ENCODE assay signal across 10 mouse cellular contexts in the genomic region with DNA sequence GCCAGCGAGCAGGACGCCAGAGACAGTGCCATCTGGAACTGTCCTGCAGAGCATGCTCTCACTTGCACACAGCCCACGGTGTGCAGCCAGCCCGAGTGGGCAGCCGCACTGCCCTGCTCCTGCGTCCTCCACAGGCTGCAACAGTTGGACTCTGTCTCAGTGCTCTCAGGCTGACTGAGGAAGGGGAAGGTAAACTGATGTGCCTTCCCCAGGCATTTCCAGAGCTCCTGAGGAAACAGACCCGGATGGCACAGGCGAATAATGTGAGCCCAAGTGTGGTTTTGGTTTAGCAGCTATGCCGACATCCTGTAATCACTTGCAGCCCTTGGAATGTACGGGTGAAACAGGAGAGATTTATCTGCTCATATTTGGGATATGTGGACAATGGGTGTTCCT. TPM values are rescaled to one million over a fixed set of nuclear protein-coding genes. Genes with fewer than 3 reads are reported as not detected.
DNase-seq lines count a peak whose midpoint lies in the region; ATAC-seq and TF ChIP-seq lines count a peak whose summit lies in the region.
"Had no signal": no experiment of that assay in that cellular context is flagged by ENCODE, and none has a peak within 500 bp of the region (broad histone marks: within the 10 kb centered on the region; RNA-seq: fewer than 3 reads in every experiment).

No protein-coding gene starts in this region.

- H3K27ac ChIP-seq in heart, embryonic 10.5 days = peak overlapping the region; percentile 52; the same call in 1 of the 2 replicates
- peak overlapping the region; percentile 81 for H3K27ac ChIP-seq in embryonic facial prominence, embryonic 10.5 days (replicated peaks)
- peak overlapping the region; percentile 74 for H3K27ac ChIP-seq in hindbrain, postnatal 0 days
- peak overlapping the region; percentile 49 for H3K27ac ChIP-seq in neural tube, embryonic 11.5 days (ENCODE audit: low read depth, low read length)
- no peak overlapping the region for H3K27ac ChIP-seq in stomach, postnatal 0 days (replicated peaks)
- H3K27ac ChIP-seq: liver, embryonic 13.5 days had no signal

- peaks cover 25% of the 10 kb centered on the region for H3K4me1 ChIP-seq in heart, embryonic 10.5 days
- H3K4me1 ChIP-seq in embryonic facial prominence, embryonic 10.5 days = peaks cover 96% of the 10 kb centered on the region
- H3K4me1 ChIP-seq in hindbrain, postnatal 0 days (ENCODE audit: insufficient read depth, low read length) = peaks cover 8% of the 10 kb centered on the region; the same call in 1 of the 2 replicates
- H3K4me1 ChIP-seq in neural tube, embryonic 11.5 days (ENCODE audit: control insufficient read depth, insufficient read depth, low read length) = peaks cover 42% of the 10 kb centered on the region
- H3K4me1 ChIP-seq in stomach, postnatal 0 days (replicated peaks; ENCODE audit: control insufficient read depth, insufficient read depth) = no peaks in the 10 kb centered on the region
- H3K4me1 ChIP-seq: liver, embryonic 13.5 days had no signal

- WGBS in heart, embryonic 10.5 days = 51% methylated on average over 10 of the region's 10 CpGs
- WGBS in embryonic facial prominence, embryonic 10.5 days = 25% methylated on average over 10 of the region's 10 CpGs
- WGBS in hindbrain, postnatal 0 days = 16% methylated on average over 10 of the region's 10 CpGs
- WGBS in neural tube, embryonic 11.5 days = 27% methylated on average over 10 of the region's 10 CpGs
- WGBS in stomach, postnatal 0 days = 31% methylated on average over 10 of the region's 10 CpGs

- H3K36me3 ChIP-seq in heart, embryonic 10.5 days = no peaks in the 10 kb centered on the region
- H3K36me3 ChIP-seq in embryonic facial prominence, embryonic 10.5 days (replicated peaks) = peaks cover 21% of the 10 kb centered on the region
- no peaks in the 10 kb centered on the region for H3K36me3 ChIP-seq in hindbrain, postnatal 0 days (ENCODE audit: insufficient read depth, low read length)
- no peaks in the 10 kb centered on the region for H3K36me3 ChIP-seq in neural tube, embryonic 11.5 days (ENCODE audit: control insufficient read depth, insufficient read depth, low read length)
- no peaks in the 10 kb centered on the region for H3K36me3 ChIP-seq in stomach, postnatal 0 days (ENCODE audit: control insufficient read depth, insufficient read depth, low read length)
- H3K36me3 ChIP-seq: liver, embryonic 13.5 days had no signal

- H3K4me2 ChIP-seq in hindbrain, postnatal 0 days (ENCODE audit: low read depth, low read length) = peak overlapping the region; percentile 51
- peak overlapping the region; percentile 34 for H3K4me2 ChIP-seq in neural tube, embryonic 11.5 days (ENCODE audit: low read depth)
- H3K4me2 ChIP-seq in stomach, postnatal 0 days (replicated peaks; ENCODE audit: low read depth) = no peak overlapping the region
- H3K4me2 ChIP-seq: liver, embryonic 13.5 days had no signal

- TF ChIP-seq CTCF in hindbrain, postnatal 0 days (IDR thresholded peaks at IDR 0.05; ENCODE audit: low read depth) = no peak
- no peak for TF ChIP-seq CTCF in stomach, postnatal 0 days (IDR thresholded peaks at IDR 0.05; ENCODE audit: low read depth)

- H3K9ac ChIP-seq in hindbrain, postnatal 0 days (replicated peaks; ENCODE audit: low read length) = peak overlapping the region; percentile 43
- H3K9ac ChIP-seq in neural tube, embryonic 11.5 days (ENCODE audit: low read length) = peak overlapping the region; percentile 35; the same call in 1 of the 2 replicates
- no peak overlapping the region for H3K9ac ChIP-seq in stomach, postnatal 0 days (ENCODE audit: low read length)
- H3K9ac ChIP-seq: liver, embryonic 13.5 days had no signal

- ATAC-seq in hindbrain, postnatal 0 days = peak; percentile 72
- no peak; the same call in 1 of the 2 replicates for ATAC-seq in neural tube, embryonic 11.5 days (ENCODE audit: insufficient read depth, low FRiP score, low TSS enrichment)
- ATAC-seq in stomach, postnatal 0 days (ENCODE audit: low FRiP score, low TSS enrichment) = no peak

- H3K9me3 ChIP-seq in heart, embryonic 10.5 days = no peaks in the 10 kb centered on the region
- no peaks in the 10 kb centered on the region for H3K9me3 ChIP-seq in embryonic facial prominence, embryonic 10.5 days
- no peaks in the 10 kb centered on the region for H3K9me3 ChIP-seq in hindbrain, postnatal 0 days (ENCODE audit: low read length)
- H3K9me3 ChIP-seq in neural tube, embryonic 11.5 days (ENCODE audit: control insufficient read depth, low read length) = no peaks in the 10 kb centered on the region
- no peaks in the 10 kb centered on the region for H3K9me3 ChIP-seq in stomach, postnatal 0 days (ENCODE audit: control insufficient read depth, low read length)
- H3K9me3 ChIP-seq: liver, embryonic 13.5 days had no signal

- peaks cover 69% of the 10 kb centered on the region for H3K27me3 ChIP-seq in heart, embryonic 10.5 days (ENCODE audit: insufficient read depth, poor library complexity, severe bottlenecking)
- peaks cover 70% of the 10 kb centered on the region for H3K27me3 ChIP-seq in embryonic facial prominence, embryonic 10.5 days (replicated peaks; ENCODE audit: low read depth, poor library complexity, severe bottlenecking)
- no peaks in the 10 kb centered on the region for H3K27me3 ChIP-seq in hindbrain, postnatal 0 days (ENCODE audit: insufficient read depth, low read length)
- H3K27me3 ChIP-seq in neural tube, embryonic 11.5 days (ENCODE audit: control insufficient read depth, insufficient read depth, low read length) = peaks cover 7% of the 10 kb centered on the region
- H3K27me3 ChIP-seq in stomach, postnatal 0 days (ENCODE audit: control insufficient read depth, insufficient read depth, low read length) = peaks cover 11% of the 10 kb centered on the region; the same call in 1 of the 2 replicates

- no peak for DNase-seq in heart, embryonic 10.5 days (ENCODE audit: low spot score)
- no peak for DNase-seq in heart, adult 9 months (ENCODE audit: low spot score in 2 of 2)
- peak; percentile 79 for DNase-seq in embryonic facial prominence, embryonic 10.5 days (ENCODE audit: low spot score)
- DNase-seq in hindbrain, postnatal 0 days (ENCODE audit: low spot score) = no peak
- DNase-seq in neural tube, embryonic 11.5 days (ENCODE audit: low spot score) = peak; percentile 42
- DNase-seq in adrenal gland, postnatal 4 days (ENCODE audit: low spot score in 2 of 2) = no peak
- DNase-seq in stomach, postnatal 0 days (ENCODE audit: low spot score) = no peak
- no peak for DNase-seq in adrenal gland, postnatal 36 days
- DNase-seq: kidney, adult 9 months; liver, embryonic 13.5 days had no signal

- no peak for TF ChIP-seq EP300 in stomach, postnatal 0 days (optimal IDR thresholded peaks at IDR 0.05)

- H3K4me3 ChIP-seq in heart, embryonic 10.5 days = no peak overlapping the region
- H3K4me3 ChIP-seq in embryonic facial prominence, embryonic 10.5 days = peak overlapping the region; percentile 43
- peak overlapping the region; percentile 23 for H3K4me3 ChIP-seq in hindbrain, postnatal 0 days (ENCODE audit: low read length)
- H3K4me3 ChIP-seq in neural tube, embryonic 11.5 days (ENCODE audit: low read depth, low read length) = no peak overlapping the region
- no peak overlapping the region for H3K4me3 ChIP-seq in stomach, postnatal 0 days (ENCODE audit: low read depth, low read length)
- H3K4me3 ChIP-seq: liver, embryonic 13.5 days had no signal

RNA-seq across cellular contexts. Expression of a gene that starts 10.5 kb away (rescaled TPM):
- polyA plus RNA-seq in heart, embryonic 10.5 days (2016; fragmentation: Nextera tagmentation; extraction: Ambion mirVana) = 1.3 and 3.5 TPM in 2 replicates
- polyA plus RNA-seq in embryonic facial prominence, embryonic 10.5 days (2016; fragmentation: Nextera tagmentation; extraction: Ambion mirVana) = 8.4 and 9.4 TPM in 2 replicates
- 123 and 142 TPM in 2 replicates for total RNA-seq in hindbrain, postnatal 0 days (2014; rRNA removed)
- 11.5 and 13.0 TPM in 2 replicates for polyA plus RNA-seq in hindbrain, postnatal 0 days (2015; fragmentation: Nextera tagmentation; extraction: Ambion mirVana)
- polyA plus RNA-seq in neural tube, embryonic 11.5 days (2014; fragmentation: Nextera tagmentation; extraction: Ambion mirVana) = 12.9 and 13.0 TPM in 2 replicates
- total RNA-seq in adrenal gland, postnatal 4 days (2021) = 1 to 10 TPM; 8.7 to 9.7 TPM
- 0.58 and 0.65 TPM in 2 replicates for polyA plus RNA-seq in stomach, postnatal 0 days (2015; fragmentation: Nextera tagmentation; extraction: Ambion mirVana)
- 1 to 10 TPM; 4.2 to 4.8 TPM for total RNA-seq in adrenal gland, postnatal 36 days (2021)

Comparison
In these comparisons a context has a peak if more than half of its experiments do, and no peak if none do; other contexts are left out.
1. DNase-seq: peak in embryonic facial prominence, embryonic 10.5 days (single experiment) and neural tube, embryonic 11.5 days (single experiment); none in heart, embryonic 10.5 days (single experiment), heart, adult 9 months (0 of 2), hindbrain, postnatal 0 days (single experiment), adrenal gland, postnatal 4 days (0 of 2), stomach, postnatal 0 days (single experiment) and adrenal gland, postnatal 36 days (0 of 2).
2. H3K4me3 ChIP-seq: peak in embryonic facial prominence, embryonic 10.5 days (single experiment) and hindbrain, postnatal 0 days (single experiment); none in heart, embryonic 10.5 days (single experiment), neural tube, embryonic 11.5 days (single experiment) and stomach, postnatal 0 days (single experiment).